Mouse (Mus musculus): Measurements from ENCODE around the gene Gprc5c. TPM values are rescaled to one million over a fixed set of nuclear protein-coding genes. Genes with fewer than 3 reads are reported as not detected.

Gprc5c gene
- polyA plus RNA-seq, 2 experiments, result 34.1 to 35.5 TPM

GRCm38 (mm10) chr11:114871540-114871939 lies 20.6 kb downstream of the Gprc5c start:
- no peak for ATAC-seq (ENCODE audit: low FRiP score, low read depth)
- DNase-seq (ENCODE audit: low spot score), result no peak
- no peaks in the 10 kb centered on the region for H3K9me3 ChIP-seq (ENCODE audit: control insufficient read depth, low read length)
- no peak overlapping the region for H3K4me3 ChIP-seq (replicated peaks; ENCODE audit: low read length)
- no peak overlapping the region for H3K27ac ChIP-seq (replicated peaks; ENCODE audit: low read depth, low read length)
- peaks cover 53% of the 10 kb centered on the region for H3K36me3 ChIP-seq (ENCODE audit: control insufficient read depth, insufficient read depth, low read length)
- no peak for TF ChIP-seq POLR2A (IDR thresholded peaks at IDR 0.05; ENCODE audit: borderline replicate concordance, extremely low read depth, insufficient read depth, insufficient read length)
- no peak overlapping the region for H3K4me2 ChIP-seq (replicated peaks; ENCODE audit: low read depth, low read length, severe bottlenecking)
- H3K4me1 ChIP-seq (ENCODE audit: control insufficient read depth, insufficient read depth, low read length), result peaks cover 26% of the 10 kb centered on the region
- H3K27me3 ChIP-seq (ENCODE audit: control insufficient read depth, insufficient read depth, low read length), result no peaks in the 10 kb centered on the region
- 70% methylated on average over 2 of the region's 2 CpGs for WGBS
- no peak overlapping the region for H3K9ac ChIP-seq (ENCODE audit: low read depth, low read length, severe bottlenecking)

GRCm38 (mm10) chr11:114873022-114873817 lies 22.3 kb downstream of the Gprc5c start:
- Histone ChIP-seq H3K4me2 (replicated peaks; ENCODE audit: low read depth, low read length, severe bottlenecking) (no peak overlapping the region), H3K36me3 (ENCODE audit: control insufficient read depth, insufficient read depth, low read length) (peaks cover 38% of the 10 kb centered on the region), H3K9me3 (ENCODE audit: control insufficient read depth, low read length) (no peaks in the 10 kb centered on the region), H3K27me3 (ENCODE audit: control insufficient read depth, insufficient read depth, low read length) (no peaks in the 10 kb centered on the region), H3K27ac (replicated peaks; ENCODE audit: low read depth, low read length) (peak overlapping the region; percentile 40), H3K9ac (ENCODE audit: low read depth, low read length, severe bottlenecking) (no peak overlapping the region; the same call in 1 of the 2 replicates), H3K4me3 (replicated peaks; ENCODE audit: low read length) (no peak overlapping the region), H3K4me1 (ENCODE audit: control insufficient read depth, insufficient read depth, low read length) (peaks cover 26% of the 10 kb centered on the region)
- DNase-seq (ENCODE audit: low spot score), result no peak
- 18% methylated on average over 6 of the region's 6 CpGs for WGBS
- TF ChIP-seq POLR2A (IDR thresholded peaks at IDR 0.05; ENCODE audit: borderline replicate concordance, extremely low read depth, insufficient read depth, insufficient read length), result no peak
- ATAC-seq (ENCODE audit: low FRiP score, low read depth), result 0 out of 2 replicates have a peak, but pooled peaks have one; percentile 48

DNA sequence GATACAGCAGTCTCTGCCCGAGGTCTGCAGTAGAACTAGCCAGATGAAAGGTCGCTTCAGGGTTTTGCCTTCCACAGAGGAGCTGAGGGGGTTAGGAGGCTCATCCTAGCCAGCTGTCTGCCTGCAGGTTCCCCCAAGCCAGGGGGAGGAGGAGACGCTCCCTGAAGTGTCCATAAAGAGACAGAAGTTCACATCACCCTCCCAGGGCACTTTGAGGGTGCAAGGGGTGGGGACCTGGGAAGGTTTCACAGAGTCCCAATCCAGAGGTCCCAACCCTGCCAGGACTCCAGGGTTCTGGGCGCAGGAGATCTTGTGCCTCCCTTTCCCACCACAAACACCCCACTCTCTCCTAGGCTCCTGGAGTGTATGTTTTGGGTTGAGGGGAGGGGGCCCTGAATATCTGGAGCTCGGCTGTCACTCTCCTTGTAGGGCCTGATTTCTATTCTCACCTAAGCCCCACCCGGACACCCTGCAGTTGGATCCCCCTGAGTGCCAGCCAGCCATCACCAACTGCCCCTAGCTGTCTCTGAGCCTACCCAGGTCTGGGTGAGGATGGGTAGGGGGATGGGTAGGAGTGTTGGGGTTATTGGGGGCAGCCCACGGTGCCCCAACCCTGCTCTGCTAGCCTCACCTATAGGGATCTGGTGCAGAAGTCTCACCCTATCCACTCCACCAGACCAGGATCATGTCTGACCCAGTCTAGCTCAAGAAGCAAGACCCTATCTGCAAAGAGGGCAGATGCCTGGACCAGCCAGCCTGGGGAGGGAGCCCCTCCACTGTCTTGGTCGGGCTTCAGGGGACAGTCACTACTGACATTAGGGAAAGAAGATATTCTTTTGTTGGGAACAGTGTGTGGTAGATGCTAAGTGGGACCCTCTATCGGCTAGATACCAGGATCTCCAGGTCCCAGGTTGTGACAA lies 23.5 kb downstream of the Gprc5c start:
- WGBS, result 55% methylated on average over 9 of the region's 9 CpGs
- 0 out of 2 replicates have a peak, but pooled peaks have one; percentile 5 for ATAC-seq (ENCODE audit: low FRiP score, low read depth)

GRCm38 (mm10) chr11:114875301-114875801 lies 24.4 kb downstream of the Gprc5c start:
- ATAC-seq (ENCODE audit: low FRiP score, low read depth), result no peak
- H3K27ac ChIP-seq (replicated peaks; ENCODE audit: low read depth, low read length), result no peak overlapping the region
- peak overlapping the region; percentile 4; the same call in 1 of the 2 replicates for H3K9ac ChIP-seq (ENCODE audit: low read depth, low read length, severe bottlenecking)
- no peak for DNase-seq (ENCODE audit: low spot score)
- H3K4me1 ChIP-seq (ENCODE audit: control insufficient read depth, insufficient read depth, low read length), result peaks cover 26% of the 10 kb centered on the region
- H3K27me3 ChIP-seq (ENCODE audit: control insufficient read depth, insufficient read depth, low read length), result no peaks in the 10 kb centered on the region
- H3K9me3 ChIP-seq (ENCODE audit: control insufficient read depth, low read length), result no peaks in the 10 kb centered on the region
- 7% methylated on average over 8 of the region's 9 CpGs for WGBS
- TF ChIP-seq POLR2A (IDR thresholded peaks at IDR 0.05; ENCODE audit: borderline replicate concordance, extremely low read depth, insufficient read depth, insufficient read length), result no peak
- H3K4me2 ChIP-seq (replicated peaks; ENCODE audit: low read depth, low read length, severe bottlenecking), result no peak overlapping the region
- H3K36me3 ChIP-seq (ENCODE audit: control insufficient read depth, insufficient read depth, low read length), result peaks cover 16% of the 10 kb centered on the region
- H3K4me3 ChIP-seq (replicated peaks; ENCODE audit: low read length), result no peak overlapping the region

More for the DNA sequence above, 23.5 kb downstream of the Gprc5c start:
- TF ChIP-seq POLR2A (IDR thresholded peaks at IDR 0.05; ENCODE audit: borderline replicate concordance, extremely low read depth, insufficient read depth, insufficient read length), result no peak
- Histone ChIP-seq H3K4me1 (ENCODE audit: control insufficient read depth, insufficient read depth, low read length) (peaks cover 26% of the 10 kb centered on the region), H3K27me3 (ENCODE audit: control insufficient read depth, insufficient read depth, low read length) (no peaks in the 10 kb centered on the region), H3K9ac (ENCODE audit: low read depth, low read length, severe bottlenecking) (no peak overlapping the region), H3K4me3 (replicated peaks; ENCODE audit: low read length) (no peak overlapping the region), H3K36me3 (ENCODE audit: control insufficient read depth, insufficient read depth, low read length) (peaks cover 25% of the 10 kb centered on the region), H3K4me2 (replicated peaks; ENCODE audit: low read depth, low read length, severe bottlenecking) (no peak overlapping the region), H3K9me3 (ENCODE audit: control insufficient read depth, low read length) (no peaks in the 10 kb centered on the region), H3K27ac (replicated peaks; ENCODE audit: low read depth, low read length) (no peak overlapping the region)
- DNase-seq (ENCODE audit: low spot score), result no peak

DNA sequence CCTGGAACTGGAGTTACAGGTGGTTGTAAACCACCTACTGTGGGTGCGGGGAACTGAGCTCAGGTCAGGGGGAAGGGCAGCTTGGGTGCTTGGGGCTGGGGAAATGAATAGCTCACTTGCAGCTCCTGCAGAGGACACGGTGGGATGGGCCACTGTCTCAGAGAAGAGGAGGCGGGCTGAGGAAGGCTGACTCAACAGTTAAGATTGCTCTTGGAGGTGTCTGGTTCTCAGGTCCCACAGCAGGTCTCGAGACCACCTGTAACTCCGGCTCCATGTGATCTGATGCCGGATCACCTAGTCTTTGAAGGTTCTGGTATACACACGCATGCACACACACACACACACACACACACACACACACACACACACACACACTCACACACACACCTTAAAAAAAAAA lies 25.2 kb downstream of the Gprc5c start:
- Histone ChIP-seq H3K36me3 (ENCODE audit: control insufficient read depth, insufficient read depth, low read length) (peaks cover 9% of the 10 kb centered on the region), H3K4me2 (replicated peaks; ENCODE audit: low read depth, low read length, severe bottlenecking) (no peak overlapping the region), H3K9ac (ENCODE audit: low read depth, low read length, severe bottlenecking) (0 out of 2 replicates have a peak overlapping the region, but pooled peaks have one; percentile 4), H3K4me3 (replicated peaks; ENCODE audit: low read length) (no peak overlapping the region), H3K9me3 (ENCODE audit: control insufficient read depth, low read length) (no peaks in the 10 kb centered on the region), H3K27me3 (ENCODE audit: control insufficient read depth, insufficient read depth, low read length) (no peaks in the 10 kb centered on the region), H3K4me1 (ENCODE audit: control insufficient read depth, insufficient read depth, low read length) (peaks cover 26% of the 10 kb centered on the region), H3K27ac (replicated peaks; ENCODE audit: low read depth, low read length) (no peak overlapping the region)
- no peak for TF ChIP-seq POLR2A (IDR thresholded peaks at IDR 0.05; ENCODE audit: borderline replicate concordance, extremely low read depth, insufficient read depth, insufficient read length)
- DNase-seq (ENCODE audit: low spot score) (no peak), ATAC-seq (ENCODE audit: low FRiP score, low read depth) (no peak)
- 28% methylated on average over 7 of the region's 7 CpGs for WGBS
